Mouse (Mus musculus) forebrain, embryonic 15.5 days (tissue): Measurements from ENCODE around the gene Med18. TPM values are rescaled to one million over a fixed set of nuclear protein-coding genes. Genes with fewer than 3 reads are reported as not detected.

Experiments
- ATAC-seq: fragments of 200-750 bp; cut with Nextera tagmentation; replicated peaks from 2 replicates; pipeline ENCODE4 v1.8.0; 2017; ENCODE audit warnings: mild to moderate bottlenecking, moderate TSS enrichment, moderate library complexity
- H3K27ac ChIP-seq: fragments of 300-500 bp; sonication (generic); replicated peaks from 2 replicates; pipeline ENCODE4 v1.5.1; 2015; ENCODE audit warnings: mild to moderate bottlenecking, inconsistent platforms
- H3K27me3 ChIP-seq: fragments of 300-500 bp; sonication (generic); 2 replicates; pipeline ENCODE4 v1.6.1; 2015; ENCODE audit warnings: inconsistent platforms
- H3K36me3 ChIP-seq: fragments of 300-500 bp; sonication (generic); 2 replicates; pipeline ENCODE4 v1.6.1; 2015; ENCODE audit warnings: mild to moderate bottlenecking, inconsistent platforms
- H3K4me1 ChIP-seq: fragments of 300-500 bp; sonication (generic); 2 replicates; pipeline ENCODE4 v1.6.1; 2015; ENCODE audit warnings: inconsistent platforms
- H3K4me2 ChIP-seq: fragments of 300-500 bp; sonication (generic); replicated peaks from 2 replicates; pipeline ENCODE4 v1.6.1; 2015; ENCODE audit warnings: mild to moderate bottlenecking, inconsistent platforms
- H3K4me3 ChIP-seq: fragments of 300-500 bp; sonication (generic); 2 replicates; pipeline ENCODE4 v1.5.1; 2015; ENCODE audit warnings: mild to moderate bottlenecking, inconsistent platforms
- H3K9ac ChIP-seq: fragments of 300-500 bp; sonication (generic); replicated peaks from 2 replicates; pipeline ENCODE4 v1.6.1; 2015; ENCODE audit warnings: mild to moderate bottlenecking, inconsistent platforms
- H3K9me3 ChIP-seq: fragments of 300-500 bp; sonication (generic); 2 replicates; pipeline ENCODE4 v1.6.1; 2016; ENCODE audit warnings: inconsistent platforms
- WGBS: fragments of 180-500 bp; shearing (Covaris S2); methylation state at CpG from one replicate; pipeline ENCODE4 v1.1.7; 2015; ENCODE audit warnings: mixed read lengths; 5-methylcytosine and 5-hydroxymethylcytosine counted together
- polyA plus RNA-seq: library from polyadenylated mRNA; unstranded; fragments of >200 nt; fragmentation: Nextera tagmentation; extraction: Ambion mirVana; gene quantifications from 2 replicates; pipeline ENCODE4 v1.2.1, GENCODE M21; 2015

Med18 gene
- polyA plus RNA-seq, 1 experiment from 2014 or later = 20.8 TPM

- Histone ChIP-seq H3K27ac (no peak overlapping the region), H3K9me3 (no peaks in the 10 kb centered on the region), H3K4me3 (no peak overlapping the region), H3K27me3 (no peaks in the 10 kb centered on the region), H3K36me3 (no peaks in the 10 kb centered on the region), H3K9ac (no peak overlapping the region), H3K4me2 (no peak overlapping the region), H3K4me1 (no peaks in the 10 kb centered on the region)
- ATAC-seq = no peak
- WGBS = 85% methylated on average over 13 of the region's 13 CpGs
These were observed 12.5 kb upstream of the Med18 start for GRCm38 (mm10) chr4:132475895-132476878.

GRCm38 (mm10) chr4:132474631-132475030 is 10.9 kb upstream of the Med18 start:
- no peaks in the 10 kb centered on the region for H3K4me1 ChIP-seq
- no peaks in the 10 kb centered on the region for H3K27me3 ChIP-seq
- 72% methylated on average over 4 of the region's 4 CpGs for WGBS
- no peak overlapping the region for H3K4me2 ChIP-seq
- no peaks in the 10 kb centered on the region for H3K9me3 ChIP-seq
- H3K27ac ChIP-seq = no peak overlapping the region
- H3K9ac ChIP-seq = no peak overlapping the region
- H3K4me3 ChIP-seq = no peak overlapping the region
- no peak for ATAC-seq
- H3K36me3 ChIP-seq = no peaks in the 10 kb centered on the region

- Histone ChIP-seq H3K27me3 (no peaks in the 10 kb centered on the region), H3K36me3 (no peaks in the 10 kb centered on the region), H3K4me1 (no peaks in the 10 kb centered on the region), H3K9ac (no peak overlapping the region), H3K27ac (no peak overlapping the region), H3K4me2 (no peak overlapping the region), H3K9me3 (no peaks in the 10 kb centered on the region), H3K4me3 (no peak overlapping the region)
- 89% methylated on average over 9 of the region's 9 CpGs for WGBS
- ATAC-seq = no peak
These were observed 9.7 kb upstream of the Med18 start for GRCm38 (mm10) chr4:132473411-132473810.

GRCm38 (mm10) chr4:132469873-132470272 is 6.2 kb upstream of the Med18 start:
- Histone ChIP-seq H3K9me3 (no peaks in the 10 kb centered on the region), H3K27ac (no peak overlapping the region), H3K4me3 (no peak overlapping the region), H3K9ac (no peak overlapping the region), H3K27me3 (no peaks in the 10 kb centered on the region), H3K4me1 (no peaks in the 10 kb centered on the region), H3K36me3 (no peaks in the 10 kb centered on the region), H3K4me2 (no peak overlapping the region)
- WGBS = 21% methylated on average over 3 of the region's 3 CpGs
- ATAC-seq = no peak

GRCm38 (mm10) chr4:132464255-132464613 is 513 bp upstream of the Med18 start:
- Histone ChIP-seq H3K4me3 (peak overlapping the region; percentile 82), H3K4me2 (peak overlapping the region; percentile 61), H3K4me1 (peaks cover 27% of the 10 kb centered on the region), H3K9me3 (no peaks in the 10 kb centered on the region), H3K36me3 (peaks cover 14% of the 10 kb centered on the region), H3K27me3 (no peaks in the 10 kb centered on the region), H3K9ac (peak overlapping the region; percentile 74), H3K27ac (peak overlapping the region; percentile 64)
- WGBS = 0% methylated on average over 5 of the region's 5 CpGs
- ATAC-seq = peak; percentile 51

- Histone ChIP-seq H3K9me3 (no peaks in the 10 kb centered on the region), H3K27me3 (no peaks in the 10 kb centered on the region), H3K27ac (no peak overlapping the region), H3K4me3 (peak overlapping the region; percentile 82), H3K36me3 (peaks cover 22% of the 10 kb centered on the region), H3K4me1 (peaks cover 27% of the 10 kb centered on the region), H3K4me2 (peak overlapping the region; percentile 61), H3K9ac (peak overlapping the region; percentile 74)
- no peak for ATAC-seq
- 10% methylated on average over 11 of the region's 11 CpGs for WGBS
These were observed 885 bp downstream of the Med18 start for GRCm38 (mm10) chr4:132462836-132463235.

- ATAC-seq = no peak
- Histone ChIP-seq H3K36me3 (peaks cover 34% of the 10 kb centered on the region), H3K9ac (no peak overlapping the region), H3K4me1 (peaks cover 27% of the 10 kb centered on the region), H3K4me3 (no peak overlapping the region), H3K4me2 (no peak overlapping the region), H3K27ac (no peak overlapping the region), H3K9me3 (no peaks in the 10 kb centered on the region), H3K27me3 (no peaks in the 10 kb centered on the region)
- WGBS = 92% methylated on average over 8 of the region's 8 CpGs
These were observed 3.5 kb downstream of the Med18 start for GRCm38 (mm10) chr4:132460225-132460624.

- no peak overlapping the region for H3K27ac ChIP-seq
- no peaks in the 10 kb centered on the region for H3K4me1 ChIP-seq
- no peak overlapping the region for H3K4me3 ChIP-seq
- no peak overlapping the region for H3K4me2 ChIP-seq
- no peaks in the 10 kb centered on the region for H3K27me3 ChIP-seq
- 96% methylated on average over 6 of the region's 6 CpGs for WGBS
- H3K9me3 ChIP-seq = no peaks in the 10 kb centered on the region
- no peak for ATAC-seq
- no peak overlapping the region for H3K9ac ChIP-seq
- peaks cover 34% of the 10 kb centered on the region for H3K36me3 ChIP-seq
These were observed 8.2 kb downstream of the Med18 start for GRCm38 (mm10) chr4:132455561-132455960.

GRCm38 (mm10) chr4:132455146-132455545 is 8.6 kb downstream of the Med18 start:
- H3K27me3 ChIP-seq = no peaks in the 10 kb centered on the region
- no peak overlapping the region for H3K9ac ChIP-seq
- H3K4me2 ChIP-seq = no peak overlapping the region
- WGBS = 84% methylated on average over 3 of the region's 3 CpGs
- peaks cover 29% of the 10 kb centered on the region for H3K36me3 ChIP-seq
- H3K27ac ChIP-seq = no peak overlapping the region
- no peak for ATAC-seq
- H3K4me3 ChIP-seq = no peak overlapping the region
- H3K4me1 ChIP-seq = no peaks in the 10 kb centered on the region
- no peaks in the 10 kb centered on the region for H3K9me3 ChIP-seq

GRCm38 (mm10) chr4:132454216-132454615 is 9.5 kb downstream of the Med18 start:
- 87% methylated on average over 6 of the region's 6 CpGs for WGBS
- Histone ChIP-seq H3K9me3 (no peaks in the 10 kb centered on the region), H3K27ac (no peak overlapping the region), H3K27me3 (no peaks in the 10 kb centered on the region), H3K4me1 (no peaks in the 10 kb centered on the region), H3K36me3 (peaks cover 20% of the 10 kb centered on the region), H3K4me2 (no peak overlapping the region), H3K4me3 (no peak overlapping the region), H3K9ac (no peak overlapping the region)
- ATAC-seq = no peak

- Histone ChIP-seq H3K4me2 (no peak overlapping the region), H3K36me3 (no peaks in the 10 kb centered on the region), H3K27ac (no peak overlapping the region), H3K27me3 (no peaks in the 10 kb centered on the region), H3K9me3 (no peaks in the 10 kb centered on the region), H3K4me3 (no peak overlapping the region), H3K4me1 (no peaks in the 10 kb centered on the region), H3K9ac (no peak overlapping the region)
- ATAC-seq = no peak
- 90% methylated on average over 3 of the region's 3 CpGs for WGBS
These were observed 13.9 kb downstream of the Med18 start for GRCm38 (mm10) chr4:132449778-132450177.

- no peak for ATAC-seq
- no peaks in the 10 kb centered on the region for H3K4me1 ChIP-seq
- no peak overlapping the region for H3K4me2 ChIP-seq
- H3K9ac ChIP-seq = no peak overlapping the region
- H3K27ac ChIP-seq = no peak overlapping the region
- H3K27me3 ChIP-seq = no peaks in the 10 kb centered on the region
- WGBS = 89% methylated on average over 12 of the region's 12 CpGs
- no peaks in the 10 kb centered on the region for H3K36me3 ChIP-seq
- no peaks in the 10 kb centered on the region for H3K9me3 ChIP-seq
- H3K4me3 ChIP-seq = no peak overlapping the region
These were observed 17.6 kb downstream of the Med18 start for GRCm38 (mm10) chr4:132446105-132446504.

- Histone ChIP-seq H3K9ac (no peak overlapping the region), H3K4me3 (no peak overlapping the region), H3K9me3 (no peaks in the 10 kb centered on the region), H3K27ac (no peak overlapping the region), H3K4me2 (no peak overlapping the region), H3K4me1 (no peaks in the 10 kb centered on the region), H3K27me3 (no peaks in the 10 kb centered on the region), H3K36me3 (no peaks in the 10 kb centered on the region)
- no peak for ATAC-seq
- WGBS = 88% methylated on average over 8 of the region's 8 CpGs
These were observed 19.2 kb downstream of the Med18 start for GRCm38 (mm10) chr4:132444516-132444915.
